Mouse (Mus musculus): ENCODE measurements around the gene Tbl3. TPM values are rescaled to one million over a fixed set of nuclear protein-coding genes. Genes with fewer than 3 reads are reported as not detected.

Gene Tbl3
- 59.9 and 70.1 TPM in 2 replicates for polyA plus RNA-seq (2014; fragmentation: Nextera tagmentation; extraction: Ambion mirVana)

DNA sequence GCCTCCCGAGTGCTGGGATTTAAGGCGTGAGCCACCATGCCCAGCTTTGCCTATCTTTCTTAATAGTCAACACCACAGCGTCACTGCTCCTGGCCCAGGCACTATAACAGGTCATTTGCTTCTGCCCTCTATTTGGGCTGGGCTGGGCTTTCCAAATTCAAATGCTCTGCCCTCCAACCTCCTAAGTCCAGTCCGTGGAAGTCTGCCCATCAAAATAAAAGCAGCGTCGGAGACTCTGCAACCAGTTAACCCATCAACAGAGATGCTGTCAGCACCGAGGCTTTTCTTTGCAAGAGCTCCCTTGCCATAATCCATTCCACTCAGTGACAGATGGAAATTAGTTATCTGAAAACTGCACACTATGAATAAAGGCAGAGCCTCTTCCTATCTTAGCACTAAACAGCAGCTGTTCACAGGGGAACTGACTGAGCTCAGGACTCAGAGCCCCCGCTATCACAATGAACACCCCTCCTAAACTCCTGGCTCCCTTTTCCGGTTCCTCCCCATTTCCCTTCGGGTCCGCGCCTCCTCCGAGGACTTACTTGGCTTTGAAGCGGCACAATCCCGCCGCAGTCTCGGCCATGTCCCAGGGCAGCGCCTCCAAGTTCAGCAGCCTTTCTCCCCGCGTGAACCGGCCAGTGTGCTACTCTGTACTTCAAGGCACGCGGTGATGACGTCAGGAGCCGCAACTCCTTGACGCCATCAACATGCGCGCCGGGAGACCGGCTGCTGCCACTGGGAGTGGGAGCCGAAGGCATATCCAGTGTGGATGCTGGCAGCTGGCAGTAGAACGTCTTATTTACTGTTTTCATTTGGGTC is at the start of gene Tbl3:
Gene Tbl3 (minus strand): TSS at position 679 of the 819 bp plus-strand sequence.
- Histone ChIP-seq H3K27me3 (ENCODE audit: control insufficient read depth, insufficient read depth, low read length) (no peaks in the 10 kb centered on the region), H3K27ac (ENCODE audit: low read depth, low read length) (peak within 1 kb of the TSS; percentile 73), H3K4me1 (ENCODE audit: control insufficient read depth, insufficient read depth, low read length) (peaks cover 7% of the 10 kb centered on the region; the same call in 1 of the 2 replicates), H3K36me3 (ENCODE audit: control insufficient read depth, insufficient read depth, low read length) (peaks cover 15% of the 10 kb centered on the region; the same call in 1 of the 2 replicates), H3K9me3 (ENCODE audit: control insufficient read depth, low read length) (no peaks in the 10 kb centered on the region), H3K4me3 (ENCODE audit: low read depth, low read length) (peak within 1 kb of the TSS; percentile 80), H3K4me2 (ENCODE audit: low read depth, low read length) (peak within 1 kb of the TSS; percentile 89), H3K9ac (replicated peaks; ENCODE audit: low read depth, low read length) (peak within 1 kb of the TSS; percentile 68)
- peak; percentile 93 for ATAC-seq (ENCODE audit: low read depth)
- 4% methylated on average over 32 of the region's 32 CpGs for WGBS

DNA sequence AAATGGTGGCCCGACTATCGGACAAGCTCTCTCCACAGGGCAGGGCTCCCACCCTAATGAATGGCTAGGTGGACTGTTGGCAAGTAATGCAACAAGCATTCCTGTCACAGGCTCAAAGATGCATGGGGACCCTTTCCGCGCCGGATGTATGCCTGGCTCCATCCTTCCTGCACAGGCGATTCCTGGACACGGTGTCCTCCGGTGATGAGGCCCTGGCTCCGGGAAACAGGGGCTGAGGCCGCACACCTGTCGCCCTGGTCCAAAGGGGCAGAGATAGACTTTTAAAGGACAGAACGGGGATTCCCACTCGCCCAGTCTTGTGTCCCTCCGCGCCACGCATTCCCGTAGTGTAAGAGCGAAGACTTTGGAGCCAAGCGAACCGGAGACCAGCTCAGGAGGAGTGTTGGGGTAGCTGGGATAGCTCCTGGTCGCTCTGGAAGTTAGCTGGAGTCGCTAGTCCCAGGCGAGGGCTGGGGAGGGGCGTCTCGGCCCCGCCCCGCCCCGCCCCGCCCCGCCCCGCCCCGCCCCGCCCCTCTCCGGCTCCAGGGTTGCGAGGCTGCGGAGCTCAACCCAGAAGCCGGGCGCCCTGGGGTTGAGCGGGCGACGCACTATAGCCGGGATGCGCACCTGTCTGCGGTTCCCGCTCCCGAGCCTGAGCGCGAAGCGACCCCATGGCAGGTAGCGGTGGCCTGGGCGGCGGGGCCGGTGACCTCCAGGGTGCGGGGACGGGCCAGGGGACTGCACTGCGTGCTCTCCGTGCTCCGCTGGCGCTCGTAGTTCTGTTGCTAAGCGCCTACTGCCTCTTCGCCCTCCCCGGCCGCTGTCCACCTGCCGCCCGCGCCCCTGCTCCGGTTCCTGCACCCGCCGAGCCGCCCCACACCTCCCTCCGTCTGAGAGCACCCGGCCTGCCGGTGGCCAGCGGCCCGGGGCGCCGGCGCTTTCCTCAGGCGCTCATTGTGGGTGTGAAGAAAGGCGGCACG is 45.2 kb upstream of the Tbl3 start, which contains the start of gene Hs3st6:
Gene Hs3st6 (plus strand): TSS at position 574 of the 980 bp plus-strand sequence.
- H3K4me1 ChIP-seq (ENCODE audit: control insufficient read depth, insufficient read depth, low read length): 0 out of 2 replicates have a peak, but pooled peaks cover 6% of the 10 kb centered on the region
- peak within 1 kb of the TSS; percentile 47; the same call in 1 of the 2 replicates for H3K9ac ChIP-seq (replicated peaks; ENCODE audit: low read depth, low read length)
- under 1% methylated on average over 71 of the region's 82 CpGs for WGBS
- H3K27me3 ChIP-seq (ENCODE audit: control insufficient read depth, insufficient read depth, low read length): peaks cover 47% of the 10 kb centered on the region
- peak within 1 kb of the TSS; percentile 69 for H3K4me2 ChIP-seq (ENCODE audit: low read depth, low read length)
- H3K36me3 ChIP-seq (ENCODE audit: control insufficient read depth, insufficient read depth, low read length): no peaks in the 10 kb centered on the region
- peak; percentile 58; the same call in 1 of the 2 replicates for ATAC-seq (ENCODE audit: low read depth)
- no peaks in the 10 kb centered on the region for H3K9me3 ChIP-seq (ENCODE audit: control insufficient read depth, low read length)
- no peak within 1 kb of the TSS for H3K27ac ChIP-seq (ENCODE audit: low read depth, low read length)
- peak within 1 kb of the TSS; percentile 38 for H3K4me3 ChIP-seq (ENCODE audit: low read depth, low read length)

DNA sequence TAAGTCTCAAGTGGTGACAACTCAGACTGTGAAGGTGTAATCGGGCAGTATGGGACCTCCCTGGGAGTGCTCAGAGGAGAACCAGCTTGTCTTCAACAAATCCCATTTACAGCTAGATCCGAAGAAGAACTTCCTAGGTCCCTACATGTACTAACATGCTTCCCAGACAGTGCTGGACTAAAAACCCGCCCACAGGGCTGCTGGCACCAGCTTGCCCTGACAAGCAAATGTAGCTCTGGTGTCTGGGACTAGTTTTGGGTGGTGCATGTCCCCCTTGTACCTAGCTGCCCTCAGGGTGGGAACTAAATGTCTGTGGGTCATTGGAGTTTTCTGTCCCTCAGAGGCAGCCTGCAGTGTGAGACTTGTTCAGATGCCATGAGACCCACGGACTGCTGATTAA is 44.1 kb upstream of the Tbl3 start:
- WGBS: 30% methylated on average over 4 of the region's 4 CpGs
- no peak overlapping the region for H3K4me3 ChIP-seq (ENCODE audit: low read depth, low read length)

DNA sequence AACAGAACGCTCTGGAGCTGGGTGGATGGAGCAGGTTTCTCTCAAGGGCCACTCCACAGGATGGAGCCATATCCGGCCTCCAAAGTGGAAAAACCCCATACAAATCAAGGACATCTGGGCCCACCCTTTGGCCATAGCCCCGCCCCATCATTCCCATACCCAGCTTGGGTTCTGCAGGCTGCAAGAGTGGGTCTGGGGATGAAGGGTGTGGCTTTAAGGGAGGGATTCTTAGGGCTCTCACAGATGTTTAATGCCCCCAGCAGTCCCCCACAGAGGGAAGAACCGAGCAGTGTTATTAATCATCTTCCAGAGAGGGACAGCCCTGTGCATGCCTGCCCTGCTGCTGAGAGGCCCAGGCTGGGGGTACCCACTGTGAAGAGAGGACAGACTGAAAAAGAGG is 39.5 kb upstream of the Tbl3 start:
- Histone ChIP-seq H3K9me3 (ENCODE audit: control insufficient read depth, low read length) (no peaks in the 10 kb centered on the region), H3K36me3 (ENCODE audit: control insufficient read depth, insufficient read depth, low read length) (no peaks in the 10 kb centered on the region), H3K4me1 (ENCODE audit: control insufficient read depth, insufficient read depth, low read length) (no peaks in the 10 kb centered on the region), H3K4me2 (ENCODE audit: low read depth, low read length) (no peak overlapping the region), H3K27me3 (ENCODE audit: control insufficient read depth, insufficient read depth, low read length) (peaks cover 19% of the 10 kb centered on the region), H3K9ac (replicated peaks; ENCODE audit: low read depth, low read length) (0 out of 2 replicates have a peak overlapping the region, but pooled peaks have one; percentile 16), H3K27ac (ENCODE audit: low read depth, low read length) (no peak overlapping the region), H3K4me3 (ENCODE audit: low read depth, low read length) (no peak overlapping the region)
- no peak for ATAC-seq (ENCODE audit: low read depth)
- 41% methylated on average over 4 of the region's 4 CpGs for WGBS

More for the DNA sequence above, 44.1 kb upstream of the Tbl3 start:
- Histone ChIP-seq H3K9me3 (ENCODE audit: control insufficient read depth, low read length) (no peaks in the 10 kb centered on the region), H3K4me2 (ENCODE audit: low read depth, low read length) (no peak overlapping the region), H3K9ac (replicated peaks; ENCODE audit: low read depth, low read length) (no peak overlapping the region), H3K27me3 (ENCODE audit: control insufficient read depth, insufficient read depth, low read length) (peaks cover 47% of the 10 kb centered on the region), H3K27ac (ENCODE audit: low read depth, low read length) (no peak overlapping the region), H3K36me3 (ENCODE audit: control insufficient read depth, insufficient read depth, low read length) (no peaks in the 10 kb centered on the region), H3K4me1 (ENCODE audit: control insufficient read depth, insufficient read depth, low read length) (0 out of 2 replicates have a peak, but pooled peaks cover 6% of the 10 kb centered on the region)
- no peak for ATAC-seq (ENCODE audit: low read depth)

DNA sequence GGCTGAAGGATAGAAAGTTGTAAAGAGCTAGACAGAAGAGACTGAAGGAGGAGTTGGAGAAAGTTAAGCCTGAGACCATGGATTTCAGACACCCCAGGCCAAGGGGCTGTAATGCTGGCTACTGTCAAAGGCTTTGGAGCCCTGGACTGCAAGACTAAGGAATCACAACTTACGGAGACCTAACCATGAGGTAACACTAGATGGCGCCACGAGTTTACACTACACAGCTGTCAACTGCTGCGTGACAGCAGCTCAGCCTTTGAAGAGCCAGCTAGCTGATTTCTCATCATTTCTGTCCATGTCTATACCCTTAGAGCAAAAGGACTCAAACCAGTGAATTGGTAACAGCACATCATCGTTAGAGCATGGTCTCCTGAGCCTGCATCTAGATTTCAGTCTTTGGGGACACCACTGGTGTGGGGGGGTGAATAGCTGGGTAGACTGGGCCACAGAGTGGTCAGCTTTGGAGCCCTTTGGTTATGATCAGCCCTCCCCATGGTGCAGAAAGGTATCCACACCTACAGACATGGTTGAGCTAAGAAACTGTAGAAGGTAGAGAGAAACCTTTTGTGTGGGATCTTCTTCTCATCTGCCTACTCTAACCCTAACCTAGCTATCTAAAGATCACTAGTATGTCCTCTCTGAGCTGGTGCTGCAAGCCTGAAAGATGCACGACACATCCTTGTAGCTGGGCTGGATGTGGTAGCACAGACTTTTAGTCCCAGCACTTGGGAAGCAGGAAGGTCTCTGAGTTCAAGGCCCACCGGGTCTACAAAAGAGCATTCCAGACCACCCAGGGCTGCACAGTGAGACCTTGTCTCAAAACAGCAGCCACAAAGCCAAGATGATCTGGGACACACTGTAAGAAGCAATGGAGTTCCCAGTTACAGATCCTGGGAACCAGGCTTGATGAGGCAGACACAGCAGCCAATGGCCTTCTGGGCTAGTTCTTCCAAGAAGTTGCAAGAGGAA is 38.4 kb upstream of the Tbl3 start:
- no peak overlapping the region for H3K4me2 ChIP-seq (ENCODE audit: low read depth, low read length)
- no peaks in the 10 kb centered on the region for H3K4me1 ChIP-seq (ENCODE audit: control insufficient read depth, insufficient read depth, low read length)
- whole genome bisulfite sequencing: 18% methylated on average over 7 of the region's 7 CpGs
- ATAC-seq (ENCODE audit: low read depth): peak; percentile 90
- H3K36me3 ChIP-seq (ENCODE audit: control insufficient read depth, insufficient read depth, low read length): no peaks in the 10 kb centered on the region
- H3K27ac ChIP-seq (ENCODE audit: low read depth, low read length): no peak overlapping the region
- H3K9me3 ChIP-seq (ENCODE audit: control insufficient read depth, low read length): no peaks in the 10 kb centered on the region
- peaks cover 10% of the 10 kb centered on the region for H3K27me3 ChIP-seq (ENCODE audit: control insufficient read depth, insufficient read depth, low read length)
- no peak overlapping the region for H3K4me3 ChIP-seq (ENCODE audit: low read depth, low read length)
- H3K9ac ChIP-seq (replicated peaks; ENCODE audit: low read depth, low read length): no peak overlapping the region

DNA sequence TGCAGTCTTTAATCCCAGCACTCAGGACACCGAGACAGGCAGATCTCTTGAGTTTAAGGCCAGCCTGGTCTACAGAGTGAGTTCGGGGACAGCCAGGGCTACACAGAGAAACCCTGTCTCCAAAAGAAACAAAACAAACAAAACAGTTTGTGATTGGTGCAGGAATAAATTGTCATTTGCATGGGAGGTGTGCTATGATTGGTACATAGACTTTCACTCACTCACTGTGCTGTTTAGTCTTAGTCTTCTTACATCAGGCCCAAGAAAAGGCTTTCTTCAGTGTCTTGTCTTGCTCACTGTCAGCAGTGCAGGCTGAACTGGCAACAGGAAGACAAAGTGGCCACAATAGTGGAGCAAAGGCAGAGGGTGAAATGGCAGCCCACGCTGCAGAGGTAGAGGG is 36.9 kb upstream of the Tbl3 start:
- 78% methylated on average over 3 of the region's 3 CpGs for WGBS
- Histone ChIP-seq H3K9me3 (ENCODE audit: control insufficient read depth, low read length) (no peaks in the 10 kb centered on the region), H3K36me3 (ENCODE audit: control insufficient read depth, insufficient read depth, low read length) (no peaks in the 10 kb centered on the region), H3K27me3 (ENCODE audit: control insufficient read depth, insufficient read depth, low read length) (no peaks in the 10 kb centered on the region), H3K4me1 (ENCODE audit: control insufficient read depth, insufficient read depth, low read length) (no peaks in the 10 kb centered on the region), H3K4me3 (ENCODE audit: low read depth, low read length) (no peak overlapping the region), H3K27ac (ENCODE audit: low read depth, low read length) (no peak overlapping the region), H3K9ac (replicated peaks; ENCODE audit: low read depth, low read length) (no peak overlapping the region), H3K4me2 (ENCODE audit: low read depth, low read length) (no peak overlapping the region)
- ATAC-seq (ENCODE audit: low read depth): no peak

DNA sequence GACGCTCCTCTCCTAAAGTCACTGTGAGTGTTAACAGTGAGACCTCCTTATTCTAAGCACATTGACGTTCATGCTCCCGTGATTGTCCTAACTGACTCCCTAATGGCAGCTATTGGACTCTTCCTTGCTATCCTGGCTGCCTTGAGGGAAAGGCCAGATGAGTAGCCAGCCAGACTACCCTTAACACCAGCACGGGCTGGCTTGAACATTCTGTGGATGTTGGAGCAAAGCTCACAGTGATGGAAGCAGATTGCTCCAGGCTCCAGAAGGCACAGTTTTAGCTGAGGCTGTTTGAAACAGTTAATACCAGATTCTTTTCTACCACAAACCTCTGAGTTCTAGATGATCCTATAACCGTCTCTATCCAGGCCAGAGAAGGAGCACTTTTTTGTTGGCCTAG is 36.4 kb upstream of the Tbl3 start:
- no peaks in the 10 kb centered on the region for H3K27me3 ChIP-seq (ENCODE audit: control insufficient read depth, insufficient read depth, low read length)
- H3K9ac ChIP-seq (replicated peaks; ENCODE audit: low read depth, low read length): no peak overlapping the region
- no peaks in the 10 kb centered on the region for H3K36me3 ChIP-seq (ENCODE audit: control insufficient read depth, insufficient read depth, low read length)
- H3K9me3 ChIP-seq (ENCODE audit: control insufficient read depth, low read length): no peaks in the 10 kb centered on the region
- whole genome bisulfite sequencing: 72% methylated on average over 5 of the region's 5 CpGs
- no peak overlapping the region for H3K4me3 ChIP-seq (ENCODE audit: low read depth, low read length)
- ATAC-seq (ENCODE audit: low read depth): no peak
- no peak overlapping the region for H3K4me2 ChIP-seq (ENCODE audit: low read depth, low read length)
- H3K27ac ChIP-seq (ENCODE audit: low read depth, low read length): no peak overlapping the region
- H3K4me1 ChIP-seq (ENCODE audit: control insufficient read depth, insufficient read depth, low read length): no peaks in the 10 kb centered on the region

DNA sequence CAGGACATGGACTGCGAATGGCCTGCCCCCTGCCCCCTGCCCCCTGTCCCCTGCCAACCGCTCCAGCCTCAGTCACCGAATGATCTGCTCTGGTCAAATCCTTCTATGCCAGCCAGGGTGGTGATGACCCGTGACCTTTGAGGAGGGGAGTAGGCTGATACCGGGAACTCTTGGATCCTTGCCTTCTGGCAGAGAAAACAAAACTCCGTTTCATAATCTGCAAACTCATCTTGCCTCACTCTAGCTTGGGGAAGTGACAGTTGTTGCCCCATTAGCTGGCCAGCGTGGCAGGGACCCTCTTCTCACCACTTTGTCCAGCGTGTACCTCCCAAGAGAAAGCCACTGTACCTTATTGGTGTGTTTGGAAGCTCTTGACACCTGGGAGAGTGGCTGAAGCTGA is 34.8 kb upstream of the Tbl3 start:
- no peak overlapping the region for H3K4me3 ChIP-seq (ENCODE audit: low read depth, low read length)
- no peak overlapping the region for H3K4me2 ChIP-seq (ENCODE audit: low read depth, low read length)
- no peak overlapping the region for H3K27ac ChIP-seq (ENCODE audit: low read depth, low read length)
- H3K4me1 ChIP-seq (ENCODE audit: control insufficient read depth, insufficient read depth, low read length): no peaks in the 10 kb centered on the region
- H3K9ac ChIP-seq (replicated peaks; ENCODE audit: low read depth, low read length): no peak overlapping the region
- H3K36me3 ChIP-seq (ENCODE audit: control insufficient read depth, insufficient read depth, low read length): no peaks in the 10 kb centered on the region
- H3K9me3 ChIP-seq (ENCODE audit: control insufficient read depth, low read length): no peaks in the 10 kb centered on the region
- no peaks in the 10 kb centered on the region for H3K27me3 ChIP-seq (ENCODE audit: control insufficient read depth, insufficient read depth, low read length)
- ATAC-seq (ENCODE audit: low read depth): no peak
- WGBS: 82% methylated on average over 8 of the region's 8 CpGs
